Mouse (Mus musculus) neural tube, embryonic 12.5 days (tissue): ENCODE measurements around the gene Prkn. TPM values are rescaled to one million over a fixed set of nuclear protein-coding genes. Genes with fewer than 3 reads are reported as not detected.

Experiments used
- ATAC-seq: fragments of 200-750 bp; cut with Nextera tagmentation; 2 replicates; pipeline ENCODE4 v1.8.0; 2017; ENCODE audit warnings: low read depth, mild to moderate bottlenecking, moderate TSS enrichment, moderate library complexity; ENCODE audit not compliant: low FRiP score
- H3K27ac ChIP-seq: fragments of 300-500 bp; sonication (generic); 2 replicates; pipeline ENCODE4 v1.5.1; 2016
- H3K27me3 ChIP-seq: fragments of 300-500 bp; sonication (generic); replicated peaks from 2 replicates; pipeline ENCODE4 v1.6.1; 2016; ENCODE audit warnings: mild to moderate bottlenecking
- H3K36me3 ChIP-seq: fragments of 300-500 bp; sonication (generic); 2 replicates; pipeline ENCODE4 v1.6.1; 2016; ENCODE audit warnings: mild to moderate bottlenecking
- H3K4me1 ChIP-seq: fragments of 300-500 bp; sonication (generic); 2 replicates; pipeline ENCODE4 v1.6.1; 2016
- H3K4me2 ChIP-seq: fragments of 300-500 bp; sonication (generic); replicated peaks from 2 replicates; pipeline ENCODE4 v1.6.1; 2016; ENCODE audit warnings: mild to moderate bottlenecking
- H3K4me3 ChIP-seq: fragments of 300-500 bp; sonication (generic); 2 replicates; pipeline ENCODE4 v1.5.1; 2016
- H3K9ac ChIP-seq: fragments of 300-500 bp; sonication (generic); 2 replicates; pipeline ENCODE4 v1.6.1; 2016; ENCODE audit warnings: mild to moderate bottlenecking
- H3K9me3 ChIP-seq: fragments of 300-500 bp; sonication (generic); 2 replicates; pipeline ENCODE4 v1.6.1; 2016; ENCODE audit warnings: mild to moderate bottlenecking
- WGBS: fragments of 180-500 bp; shearing (Covaris S2); methylation state at CpG from one replicate; pipeline ENCODE4 v1.1.7; 2016; 5-methylcytosine and 5-hydroxymethylcytosine counted together
- polyA plus RNA-seq: library from polyadenylated mRNA; unstranded; fragments of >200 nt; fragmentation: Nextera tagmentation; extraction: Ambion mirVana; gene quantifications from 2 replicates; pipeline ENCODE4 v1.2.1, GENCODE M21; 2016

Prkn gene
- polyA plus RNA-seq, 1 experiment from 2014 or later, result 2.0 TPM

DNA sequence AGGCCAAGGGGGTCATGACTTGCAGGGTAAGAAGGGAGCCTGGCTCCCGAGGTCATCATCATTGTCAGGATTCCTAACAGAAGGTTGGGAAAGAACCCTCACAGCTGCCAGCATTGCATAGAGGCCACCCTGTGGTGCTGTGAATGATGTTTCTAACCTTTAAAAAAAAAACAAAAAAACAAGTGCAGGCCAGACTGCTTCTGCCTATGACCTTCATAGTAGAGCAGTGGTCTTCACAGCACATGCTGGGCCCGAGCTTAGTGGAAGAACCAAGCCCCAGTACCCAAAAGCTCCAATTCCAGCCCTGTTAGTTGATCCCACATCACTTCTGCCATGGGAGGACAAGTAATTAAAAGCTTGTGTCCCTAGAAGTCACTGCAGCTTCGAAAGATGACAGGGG lies 1061.5 kb downstream of the Prkn start:
- Histone ChIP-seq H3K4me2 (no peak overlapping the region), H3K36me3 (no peaks in the 10 kb centered on the region), H3K9me3 (no peaks in the 10 kb centered on the region), H3K4me3 (no peak overlapping the region), H3K9ac (no peak overlapping the region), H3K27ac (no peak overlapping the region), H3K4me1 (no peaks in the 10 kb centered on the region), H3K27me3 (no peaks in the 10 kb centered on the region)
- no peak for ATAC-seq
- 73% methylated on average over 3 of the region's 3 CpGs for WGBS

DNA sequence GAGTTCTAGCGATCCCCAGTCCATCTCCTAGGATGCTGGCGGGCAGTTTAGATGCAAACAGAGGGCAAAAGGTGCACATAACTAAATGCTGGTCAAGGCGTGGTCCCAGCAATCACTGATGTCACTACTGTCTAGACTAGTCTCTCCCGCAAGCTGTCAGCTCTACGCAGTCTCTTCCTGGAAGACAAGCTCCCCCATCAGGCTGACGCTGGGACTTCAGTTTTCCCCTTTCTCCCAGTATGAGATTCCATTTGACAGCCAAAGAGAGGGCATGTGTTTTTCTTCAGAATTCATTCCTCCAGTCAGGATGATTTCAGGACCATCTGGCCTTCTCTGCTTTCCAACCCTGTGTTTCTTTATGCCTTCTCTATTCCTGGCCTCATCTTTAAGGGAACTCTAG lies 1062.8 kb downstream of the Prkn start:
- H3K36me3 ChIP-seq, result no peaks in the 10 kb centered on the region
- ATAC-seq, result no peak

DNA sequence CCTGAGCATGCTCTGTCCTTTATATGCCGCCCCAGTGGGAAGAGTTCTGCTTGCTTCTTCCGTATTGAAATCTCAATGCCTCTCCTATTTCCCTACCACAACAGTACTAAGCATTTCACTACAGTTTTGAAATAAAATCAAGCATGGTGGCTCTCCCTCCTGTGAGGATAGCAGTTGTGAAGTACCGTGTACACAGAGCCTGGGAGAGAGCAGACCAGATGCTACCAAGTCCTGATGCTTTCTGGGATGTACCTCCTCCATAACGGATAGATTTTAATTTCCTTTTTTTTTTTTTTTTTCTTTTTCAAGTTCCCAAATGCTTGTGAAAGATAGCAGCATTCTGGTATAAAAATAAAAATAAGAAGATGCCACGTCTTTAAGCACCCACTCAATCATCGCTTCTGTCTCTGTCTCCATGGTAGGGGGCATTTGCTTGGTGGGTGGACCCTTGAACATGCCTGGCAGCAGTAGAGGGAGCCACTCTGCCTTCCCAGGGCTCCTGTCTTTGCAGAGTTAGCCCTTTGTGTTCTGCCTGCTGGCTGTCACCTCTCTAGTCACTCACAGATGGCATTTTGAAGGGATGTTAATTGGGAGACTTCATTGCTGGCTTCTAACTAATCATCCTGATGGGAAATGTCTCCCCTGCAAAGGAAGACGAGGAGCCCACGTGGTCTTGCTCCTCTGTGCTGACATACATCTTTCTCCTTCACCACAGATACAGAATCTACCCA lies 1070.6 kb downstream of the Prkn start:
- Histone ChIP-seq H3K4me2 (no peak overlapping the region), H3K9ac (no peak overlapping the region), H3K27ac (no peak overlapping the region), H3K4me3 (no peak overlapping the region), H3K4me1 (peaks cover 6% of the 10 kb centered on the region; the same call in 1 of the 2 replicates), H3K9me3 (no peaks in the 10 kb centered on the region), H3K27me3 (no peaks in the 10 kb centered on the region; the same call in 1 of the 2 replicates), H3K36me3 (no peaks in the 10 kb centered on the region)
- ATAC-seq, result no peak
- WGBS, result 75% methylated on average over 8 of the region's 8 CpGs

More for the DNA sequence above, 1062.8 kb downstream of the Prkn start:
- 49% methylated on average over 6 of the region's 6 CpGs for WGBS
- no peak overlapping the region for H3K4me2 ChIP-seq
- no peak overlapping the region for H3K9ac ChIP-seq
- no peak overlapping the region for H3K4me3 ChIP-seq
- H3K9me3 ChIP-seq, result no peaks in the 10 kb centered on the region
- no peaks in the 10 kb centered on the region for H3K27me3 ChIP-seq
- no peaks in the 10 kb centered on the region for H3K4me1 ChIP-seq
- H3K27ac ChIP-seq, result no peak overlapping the region

DNA sequence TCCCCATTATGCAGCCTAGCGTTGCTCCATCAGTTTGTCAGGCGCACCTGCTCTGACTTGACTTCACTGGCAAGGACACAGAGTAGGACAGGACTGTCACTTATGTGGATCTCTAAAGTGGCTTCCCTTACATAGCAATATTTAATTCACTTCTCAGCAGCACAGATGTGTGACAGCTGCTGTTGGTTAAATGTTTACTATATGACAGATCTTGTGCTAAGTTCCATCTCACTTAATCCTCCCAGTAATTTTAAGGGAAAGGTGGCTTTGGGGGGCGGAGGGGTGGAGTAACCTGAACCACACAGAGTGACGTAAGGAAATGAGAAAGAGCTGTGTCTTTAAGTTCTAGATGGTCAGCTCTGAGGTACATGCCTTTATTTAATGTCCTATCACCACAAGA lies 1072.0 kb downstream of the Prkn start:
- no peak overlapping the region for H3K27ac ChIP-seq
- no peak for ATAC-seq
- WGBS, result 80% methylated on average over 4 of the region's 4 CpGs
- H3K4me1 ChIP-seq, result peaks cover 6% of the 10 kb centered on the region; the same call in 1 of the 2 replicates
- H3K4me2 ChIP-seq, result no peak overlapping the region
- no peak overlapping the region for H3K9ac ChIP-seq
- H3K36me3 ChIP-seq, result no peaks in the 10 kb centered on the region
- H3K9me3 ChIP-seq, result no peaks in the 10 kb centered on the region
- no peak overlapping the region for H3K4me3 ChIP-seq
- H3K27me3 ChIP-seq, result no peaks in the 10 kb centered on the region; the same call in 1 of the 2 replicates

DNA sequence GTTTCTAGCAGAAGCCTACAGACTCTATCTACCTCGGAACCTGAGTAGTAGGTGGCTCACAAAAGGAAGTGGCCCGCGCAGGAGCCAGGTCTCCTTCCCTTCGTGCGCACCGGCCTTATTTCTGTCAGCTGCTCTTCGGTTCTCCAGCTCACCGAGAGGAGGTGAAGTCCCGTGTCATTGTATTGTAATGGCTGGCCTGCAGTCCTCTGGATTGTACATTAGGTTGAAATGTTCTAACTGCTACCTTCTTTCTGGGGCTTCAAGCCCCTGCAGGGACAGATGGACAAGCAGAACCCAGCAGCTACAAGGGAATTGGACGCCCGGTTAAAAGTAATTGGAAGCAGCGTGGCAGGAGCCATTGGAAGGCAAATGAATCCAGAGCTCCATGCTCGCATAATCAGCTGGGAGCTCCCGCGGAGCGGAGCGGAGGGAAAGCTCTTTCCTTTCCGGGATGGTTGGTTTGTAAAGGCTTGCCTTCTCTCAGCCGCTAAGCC lies 1072.7 kb downstream of the Prkn start:
- 2% methylated on average over 19 of the region's 19 CpGs for WGBS

DNA sequence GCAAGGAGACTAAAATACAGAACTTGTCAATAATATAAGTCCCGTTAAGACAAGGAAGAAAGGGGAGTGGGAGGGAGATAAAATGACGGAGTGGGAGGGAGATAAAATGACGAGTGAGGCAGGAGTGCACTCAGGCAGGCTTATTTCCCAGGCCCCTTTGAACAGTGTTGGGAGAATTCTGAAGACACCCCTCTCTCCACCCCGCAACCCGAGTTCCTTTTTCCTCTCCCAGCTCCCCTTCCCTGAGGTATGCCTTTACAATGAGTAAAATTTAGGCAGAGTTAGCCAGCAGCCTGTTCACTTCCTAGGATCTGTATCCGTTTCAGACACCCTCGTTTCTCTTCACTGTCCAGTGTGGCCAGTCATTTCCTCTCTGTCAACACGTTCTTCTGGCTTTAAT lies 1073.4 kb downstream of the Prkn start:
- no peak for ATAC-seq
- H3K4me3 ChIP-seq, result no peak overlapping the region
- no peak overlapping the region for H3K9ac ChIP-seq
- peaks cover 10% of the 10 kb centered on the region; the same call in 1 of the 2 replicates for H3K4me1 ChIP-seq
- H3K36me3 ChIP-seq, result no peaks in the 10 kb centered on the region
- no peaks in the 10 kb centered on the region for H3K9me3 ChIP-seq
- 15% methylated on average over 8 of the region's 8 CpGs for WGBS
- no peaks in the 10 kb centered on the region; the same call in 1 of the 2 replicates for H3K27me3 ChIP-seq
- peak overlapping the region; percentile 61 for H3K4me2 ChIP-seq
- no peak overlapping the region for H3K27ac ChIP-seq

More for the DNA sequence above, 1072.7 kb downstream of the Prkn start:
- no peaks in the 10 kb centered on the region; the same call in 1 of the 2 replicates for H3K27me3 ChIP-seq
- no peaks in the 10 kb centered on the region for H3K9me3 ChIP-seq
- H3K36me3 ChIP-seq, result no peaks in the 10 kb centered on the region
- no peak overlapping the region for H3K9ac ChIP-seq
- no peak overlapping the region for H3K27ac ChIP-seq
- peaks cover 9% of the 10 kb centered on the region; the same call in 1 of the 2 replicates for H3K4me1 ChIP-seq
- H3K4me3 ChIP-seq, result no peak overlapping the region
- no peak; the same call in 1 of the 2 replicates for ATAC-seq
- H3K4me2 ChIP-seq, result peak overlapping the region; percentile 61

DNA sequence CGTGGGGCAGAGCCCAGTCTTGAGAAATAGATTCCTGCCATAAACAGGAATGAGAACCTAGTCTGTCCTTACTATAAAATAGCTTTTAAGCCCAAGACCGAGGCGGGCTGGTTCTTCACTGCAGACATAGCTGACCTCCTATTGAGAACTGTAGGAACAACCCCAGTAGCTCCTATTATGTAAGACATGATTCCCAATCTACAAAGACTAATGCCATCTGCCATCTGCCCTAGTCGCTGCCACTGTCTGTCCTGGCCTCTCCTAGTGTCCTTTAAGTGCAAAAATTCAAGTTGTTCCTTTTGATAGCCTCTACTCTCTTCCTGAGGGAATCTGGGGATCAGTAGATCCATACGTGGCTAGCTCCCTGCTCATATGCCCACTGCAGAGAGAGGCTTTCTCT lies 1074.3 kb downstream of the Prkn start:
- ATAC-seq, result no peak
- Histone ChIP-seq H3K27ac (no peak overlapping the region), H3K9me3 (no peaks in the 10 kb centered on the region), H3K9ac (no peak overlapping the region), H3K36me3 (no peaks in the 10 kb centered on the region), H3K4me1 (peaks cover 10% of the 10 kb centered on the region; the same call in 1 of the 2 replicates), H3K27me3 (no peaks in the 10 kb centered on the region; the same call in 1 of the 2 replicates), H3K4me2 (no peak overlapping the region), H3K4me3 (no peak overlapping the region)
- 69% methylated on average over 5 of the region's 5 CpGs for WGBS

DNA sequence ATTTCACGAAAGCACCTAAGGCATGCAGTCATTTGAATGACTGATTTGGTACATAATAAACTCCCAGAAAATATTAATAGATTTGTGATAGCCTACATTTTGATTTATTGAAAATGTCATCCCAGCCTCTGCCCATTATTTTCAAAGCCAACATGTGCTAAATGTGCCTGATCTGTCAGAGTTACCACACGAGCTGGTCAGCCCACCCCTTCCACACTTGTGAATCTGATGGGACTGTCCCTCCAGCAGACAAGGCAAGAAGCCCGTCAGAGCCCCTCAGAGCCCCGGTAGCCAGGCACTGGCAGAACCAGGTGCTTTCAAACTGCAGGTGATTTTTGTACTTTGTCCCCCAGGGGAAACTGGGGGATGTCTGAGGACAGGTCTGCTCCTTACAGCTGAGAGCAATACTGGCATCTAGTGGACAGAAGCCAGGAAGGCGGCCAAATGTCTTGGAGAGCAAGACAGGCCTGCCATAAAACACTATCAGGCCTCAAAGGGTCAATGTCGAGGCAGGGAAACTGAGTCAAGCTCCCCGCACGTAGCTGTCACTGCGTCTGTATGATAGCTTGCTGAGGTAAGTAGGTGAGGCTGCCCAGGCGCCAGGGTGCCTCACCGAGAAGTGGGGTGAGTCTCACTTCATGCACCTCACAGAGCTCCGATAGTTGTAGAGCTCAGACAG lies 1078.1 kb downstream of the Prkn start:
- no peak for ATAC-seq
- H3K27me3 ChIP-seq, result no peaks in the 10 kb centered on the region; the same call in 1 of the 2 replicates
- no peak overlapping the region for H3K4me3 ChIP-seq
- H3K4me2 ChIP-seq, result no peak overlapping the region
- no peaks in the 10 kb centered on the region for H3K36me3 ChIP-seq
- H3K9me3 ChIP-seq, result no peaks in the 10 kb centered on the region
- peaks cover 4% of the 10 kb centered on the region; the same call in 1 of the 2 replicates for H3K4me1 ChIP-seq
- WGBS, result 54% methylated on average over 12 of the region's 12 CpGs
- H3K9ac ChIP-seq, result no peak overlapping the region
- H3K27ac ChIP-seq, result no peak overlapping the region

DNA sequence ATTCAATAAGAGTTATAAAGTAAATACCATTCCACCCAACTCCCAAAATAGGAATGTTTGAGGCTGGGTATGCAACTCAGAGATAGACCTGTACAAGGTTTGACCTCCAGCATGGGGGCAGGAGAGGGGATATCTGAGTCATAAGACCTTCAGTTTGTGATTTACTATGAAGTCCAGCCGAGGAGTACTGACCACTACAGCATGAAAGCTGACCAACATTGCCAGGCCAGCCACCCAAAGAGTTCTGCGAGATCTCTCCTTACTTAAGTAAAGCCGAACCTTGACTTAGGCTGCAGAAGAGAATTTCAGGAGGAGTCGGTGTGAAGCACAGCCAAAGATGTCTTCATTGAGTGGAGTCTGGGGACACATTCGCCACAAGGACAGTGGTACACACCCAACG lies 1079.4 kb downstream of the Prkn start:
- Histone ChIP-seq H3K4me2 (no peak overlapping the region), H3K9ac (no peak overlapping the region), H3K9me3 (no peaks in the 10 kb centered on the region), H3K27ac (no peak overlapping the region), H3K4me3 (no peak overlapping the region), H3K27me3 (no peaks in the 10 kb centered on the region; the same call in 1 of the 2 replicates), H3K4me1 (0 out of 2 replicates have a peak, but pooled peaks cover 4% of the 10 kb centered on the region), H3K36me3 (no peaks in the 10 kb centered on the region)
- no peak for ATAC-seq
- 87% methylated on average over 6 of the region's 6 CpGs for WGBS

DNA sequence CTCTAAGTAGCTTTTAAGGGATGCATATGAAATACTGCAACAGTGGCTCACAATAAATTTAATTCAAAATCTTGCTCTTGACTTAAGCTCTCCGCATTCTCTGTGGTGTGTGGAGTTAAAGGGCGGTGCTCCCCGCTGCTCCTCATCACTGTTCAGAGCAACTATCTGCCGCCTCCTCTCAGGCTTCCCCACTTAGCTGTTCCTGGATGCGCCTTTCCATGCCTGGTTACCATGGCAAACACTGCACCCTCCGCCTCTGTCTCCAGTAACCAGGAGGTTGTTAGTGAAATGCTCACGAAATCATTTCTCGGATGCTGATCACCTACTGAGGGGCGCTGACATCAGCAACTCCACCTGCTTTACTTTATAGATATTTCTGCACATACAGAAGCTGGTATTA lies 1080.8 kb downstream of the Prkn start:
- H3K4me2 ChIP-seq, result no peak overlapping the region
- H3K27me3 ChIP-seq, result no peaks in the 10 kb centered on the region
- no peaks in the 10 kb centered on the region for H3K9me3 ChIP-seq
- H3K9ac ChIP-seq, result no peak overlapping the region
- H3K27ac ChIP-seq, result no peak overlapping the region
- no peak for ATAC-seq
- no peaks in the 10 kb centered on the region for H3K36me3 ChIP-seq
- H3K4me3 ChIP-seq, result no peak overlapping the region
- WGBS, result 77% methylated on average over 9 of the region's 9 CpGs
- H3K4me1 ChIP-seq, result 0 out of 2 replicates have a peak, but pooled peaks cover 4% of the 10 kb centered on the region

DNA sequence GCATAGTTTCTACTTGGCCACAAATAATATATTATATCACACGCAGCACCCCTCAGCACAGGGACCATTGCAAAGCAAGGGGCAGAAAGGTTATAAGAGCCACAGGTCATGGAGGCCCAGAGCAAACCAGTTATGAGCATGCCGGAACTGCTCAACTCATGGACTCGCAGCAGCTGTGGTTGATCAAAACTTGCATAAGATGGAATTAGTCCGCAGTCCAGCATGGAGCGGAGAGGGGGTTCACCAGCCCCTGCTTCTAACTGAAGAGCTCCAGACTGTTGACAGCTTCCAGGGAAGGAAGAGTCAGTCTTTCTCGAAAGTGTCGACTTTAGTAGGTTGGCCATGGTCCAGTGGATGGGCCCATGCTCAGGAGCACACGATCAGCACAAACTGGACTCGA lies 1083.8 kb downstream of the Prkn start:
- Histone ChIP-seq H3K27me3 (no peaks in the 10 kb centered on the region), H3K4me1 (no peaks in the 10 kb centered on the region), H3K4me3 (no peak overlapping the region), H3K9ac (no peak overlapping the region), H3K36me3 (no peaks in the 10 kb centered on the region), H3K27ac (no peak overlapping the region), H3K9me3 (no peaks in the 10 kb centered on the region), H3K4me2 (no peak overlapping the region)
- ATAC-seq, result no peak
- WGBS, result 93% methylated on average over 9 of the region's 9 CpGs

DNA sequence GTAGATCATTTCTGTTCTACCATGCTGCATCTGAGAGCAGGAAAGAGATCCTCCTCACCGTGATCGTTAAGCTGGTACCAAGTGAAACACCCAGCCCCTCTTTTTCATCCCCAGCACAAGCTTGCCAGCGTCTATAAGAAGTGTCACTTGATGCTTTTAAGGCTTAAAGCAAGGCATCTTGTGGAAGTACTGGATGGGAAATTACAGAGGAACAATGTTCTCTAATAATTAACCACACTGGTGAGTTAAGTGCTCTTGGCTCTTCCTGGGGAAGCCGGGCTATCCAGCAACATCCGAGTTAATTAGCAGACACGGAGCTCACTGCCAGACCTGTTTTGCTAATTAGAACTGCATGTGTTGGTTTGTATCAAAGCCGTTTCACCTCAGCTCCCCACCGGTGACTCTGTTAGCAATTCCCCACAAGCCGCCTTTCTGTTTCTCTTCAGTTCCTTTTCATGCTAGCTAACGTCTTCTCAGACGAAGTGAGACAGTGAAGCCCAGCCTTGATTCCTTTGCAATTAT lies 1086.7 kb downstream of the Prkn start:
- WGBS, result 32% methylated on average over 11 of the region's 11 CpGs
- no peak for ATAC-seq
- no peaks in the 10 kb centered on the region for H3K36me3 ChIP-seq
- H3K27me3 ChIP-seq, result no peaks in the 10 kb centered on the region
- H3K4me2 ChIP-seq, result no peak overlapping the region
- H3K9ac ChIP-seq, result no peak overlapping the region
- H3K9me3 ChIP-seq, result no peaks in the 10 kb centered on the region
- no peaks in the 10 kb centered on the region for H3K4me1 ChIP-seq
- H3K4me3 ChIP-seq, result no peak overlapping the region
- no peak overlapping the region for H3K27ac ChIP-seq
